Mouse (Mus musculus): ENCODE data around the gene Mymk. TPM values are rescaled to one million over a fixed set of nuclear protein-coding genes. Genes with fewer than 3 reads are reported as not detected.

The Mymk gene
- polyA plus RNA-seq, 1 experiment from 2014 or later: not detected

DNA sequence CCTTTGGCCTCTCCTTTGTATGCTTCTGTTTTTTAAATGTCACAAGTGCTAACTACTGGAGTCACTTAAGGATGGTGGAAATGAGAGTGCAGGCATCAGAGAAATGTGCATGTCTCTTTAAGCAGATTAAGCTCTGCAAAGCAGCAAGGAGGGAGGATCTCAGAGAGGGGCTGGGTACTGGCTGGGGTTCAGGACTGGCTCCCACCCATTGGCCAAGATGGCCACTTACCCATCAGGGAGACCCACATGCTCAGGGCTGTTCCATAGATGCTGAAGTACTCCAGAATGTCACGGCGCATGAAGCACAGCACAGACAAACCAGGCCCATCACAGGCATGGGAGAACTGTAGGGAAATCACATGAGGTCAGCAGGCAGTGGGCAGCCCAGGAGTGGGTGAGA, 4.9 kb downstream of the Mymk start:
- no peaks in the 10 kb centered on the region for H3K27me3 ChIP-seq (ENCODE audit: insufficient read depth, low read length)
- ATAC-seq (replicated peaks; ENCODE audit: low FRiP score, low read depth) (no peak), DNase-seq (ENCODE audit: low spot score) (no peak)
- no peaks in the 10 kb centered on the region for H3K36me3 ChIP-seq (ENCODE audit: insufficient read depth, low read length)
- no peak overlapping the region for H3K9ac ChIP-seq (ENCODE audit: low read depth, low read length)
- WGBS: 95% methylated on average over 2 of the region's 2 CpGs
- no peak overlapping the region for H3K4me3 ChIP-seq (replicated peaks; ENCODE audit: low read depth, low read length)
- H3K4me1 ChIP-seq (replicated peaks; ENCODE audit: insufficient read depth, low read length): no peaks in the 10 kb centered on the region
- no peak for TF ChIP-seq CTCF (IDR thresholded peaks at IDR 0.05; ENCODE audit: low read depth)
- H3K9me3 ChIP-seq (replicated peaks; ENCODE audit: low read length): no peaks in the 10 kb centered on the region
- no peak overlapping the region for H3K4me2 ChIP-seq (ENCODE audit: low read length)
- H3K27ac ChIP-seq: no peak overlapping the region

DNA sequence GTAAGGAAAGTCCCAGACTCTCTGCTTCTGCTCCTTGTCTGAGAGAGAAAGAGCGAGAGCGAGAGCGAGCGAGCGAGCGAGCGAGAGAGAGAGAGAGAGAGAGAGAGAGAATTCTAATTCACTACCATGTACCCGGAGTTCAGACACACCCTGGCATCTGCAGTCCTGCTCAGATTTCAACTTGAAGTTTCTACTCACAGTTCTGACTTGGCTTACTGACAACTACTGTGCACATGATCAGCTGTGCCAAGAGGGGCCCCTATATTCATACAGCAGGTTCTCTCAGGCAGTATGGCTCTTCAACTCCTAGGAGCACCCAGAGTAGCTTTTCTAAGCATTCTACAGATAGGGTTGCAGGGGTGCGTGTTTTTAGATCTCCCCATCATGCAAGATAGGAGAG, 12.8 kb downstream of the Mymk start:
- Histone ChIP-seq H3K4me2 (ENCODE audit: low read length) (no peak overlapping the region), H3K36me3 (ENCODE audit: insufficient read depth, low read length) (no peaks in the 10 kb centered on the region), H3K27me3 (ENCODE audit: insufficient read depth, low read length) (no peaks in the 10 kb centered on the region), H3K9me3 (replicated peaks; ENCODE audit: low read length) (no peaks in the 10 kb centered on the region), H3K9ac (ENCODE audit: low read depth, low read length) (no peak overlapping the region), H3K27ac (no peak overlapping the region), H3K4me3 (replicated peaks; ENCODE audit: low read depth, low read length) (no peak overlapping the region), H3K4me1 (replicated peaks; ENCODE audit: insufficient read depth, low read length) (no peaks in the 10 kb centered on the region)
- WGBS: 63% methylated on average over 9 of the region's 9 CpGs
- DNase-seq (ENCODE audit: low spot score): no peak
- no peak for ATAC-seq (replicated peaks; ENCODE audit: low FRiP score, low read depth)
- TF ChIP-seq CTCF (IDR thresholded peaks at IDR 0.05; ENCODE audit: low read depth): no peak

DNA sequence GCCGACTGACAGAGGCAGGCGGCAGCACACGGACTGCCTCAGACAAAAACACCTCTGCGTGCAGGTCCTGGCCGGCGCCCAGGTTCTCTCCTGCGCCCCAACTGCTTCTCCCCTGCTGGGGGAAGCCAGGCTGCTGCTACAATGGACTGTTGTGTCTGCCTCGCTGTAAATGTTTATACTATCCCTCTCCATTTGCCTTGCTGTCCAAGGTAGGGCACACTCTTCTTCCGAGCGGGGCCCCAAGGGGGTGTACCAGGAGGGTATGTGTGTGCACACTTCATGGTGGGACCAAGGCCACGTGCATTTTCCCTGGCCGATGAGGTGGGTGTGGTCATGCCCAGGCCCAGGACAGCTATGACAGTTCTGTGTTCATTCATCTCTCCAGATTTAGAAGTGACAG, 13.2 kb downstream of the Mymk start:
- TF ChIP-seq CTCF (IDR thresholded peaks at IDR 0.05; ENCODE audit: low read depth): no peak
- Histone ChIP-seq H3K4me3 (replicated peaks; ENCODE audit: low read depth, low read length) (no peak overlapping the region), H3K4me2 (ENCODE audit: low read length) (no peak overlapping the region), H3K27me3 (ENCODE audit: insufficient read depth, low read length) (no peaks in the 10 kb centered on the region), H3K9me3 (replicated peaks; ENCODE audit: low read length) (no peaks in the 10 kb centered on the region), H3K4me1 (replicated peaks; ENCODE audit: insufficient read depth, low read length) (no peaks in the 10 kb centered on the region), H3K36me3 (ENCODE audit: insufficient read depth, low read length) (no peaks in the 10 kb centered on the region), H3K27ac (no peak overlapping the region), H3K9ac (ENCODE audit: low read depth, low read length) (no peak overlapping the region)
- ATAC-seq (replicated peaks; ENCODE audit: low FRiP score, low read depth) (no peak), DNase-seq (ENCODE audit: low spot score) (no peak)
- WGBS: 11% methylated on average over 12 of the region's 12 CpGs

DNA sequence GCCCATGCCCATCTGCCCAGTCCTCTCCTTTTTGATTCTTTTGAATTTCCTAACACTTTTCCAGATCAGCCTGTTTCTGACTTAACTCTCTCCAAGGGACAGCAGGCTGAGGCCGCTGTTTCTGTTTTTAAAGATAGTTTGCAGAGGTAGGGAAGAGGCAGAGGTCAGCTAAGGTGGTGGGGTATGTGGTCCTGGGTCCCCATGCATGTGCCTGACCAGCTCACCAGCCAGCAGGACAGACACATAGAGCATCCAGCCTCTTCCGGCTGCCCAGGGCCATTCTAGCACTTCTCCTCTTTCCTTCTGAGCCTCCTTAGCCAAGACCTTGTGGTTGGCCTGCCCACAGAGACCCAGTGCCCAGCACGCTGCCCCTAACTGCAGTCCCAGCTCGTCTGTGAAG, 13.7 kb downstream of the Mymk start:
- H3K9ac ChIP-seq (ENCODE audit: low read depth, low read length): no peak overlapping the region
- no peaks in the 10 kb centered on the region for H3K27me3 ChIP-seq (ENCODE audit: insufficient read depth, low read length)
- no peaks in the 10 kb centered on the region for H3K9me3 ChIP-seq (replicated peaks; ENCODE audit: low read length)
- no peak overlapping the region for H3K27ac ChIP-seq
- H3K4me1 ChIP-seq (replicated peaks; ENCODE audit: insufficient read depth, low read length): no peaks in the 10 kb centered on the region
- ATAC-seq (replicated peaks; ENCODE audit: low FRiP score, low read depth) (no peak), DNase-seq (ENCODE audit: low spot score) (no peak)
- H3K4me2 ChIP-seq (ENCODE audit: low read length): no peak overlapping the region
- no peak overlapping the region for H3K4me3 ChIP-seq (replicated peaks; ENCODE audit: low read depth, low read length)
- 26% methylated on average over 4 of the region's 4 CpGs for whole genome bisulfite sequencing
- no peak for TF ChIP-seq CTCF (IDR thresholded peaks at IDR 0.05; ENCODE audit: low read depth)
- H3K36me3 ChIP-seq (ENCODE audit: insufficient read depth, low read length): no peaks in the 10 kb centered on the region

DNA sequence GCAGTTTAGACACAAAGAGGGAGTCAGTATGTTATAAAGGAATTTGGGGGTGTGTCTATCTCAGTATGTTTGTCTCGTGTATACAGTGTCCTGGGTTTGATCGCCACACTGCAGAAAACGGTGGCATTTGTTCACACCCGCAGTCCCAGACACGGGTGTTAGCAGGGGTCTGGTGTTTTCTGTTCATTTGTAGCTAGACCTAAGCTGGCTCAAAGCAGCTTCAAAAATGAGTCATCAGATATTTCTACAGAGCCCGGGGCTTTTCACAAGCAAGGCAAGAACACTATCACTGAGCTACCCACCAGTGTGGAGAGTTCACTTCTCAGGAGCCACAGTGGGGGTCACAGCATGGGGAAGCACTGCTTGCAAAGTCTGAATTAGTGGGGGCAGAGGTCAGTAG, 22.6 kb downstream of the Mymk start:
- Histone ChIP-seq H3K9ac (ENCODE audit: low read depth, low read length) (no peak overlapping the region), H3K9me3 (replicated peaks; ENCODE audit: low read length) (no peaks in the 10 kb centered on the region), H3K36me3 (ENCODE audit: insufficient read depth, low read length) (no peaks in the 10 kb centered on the region), H3K4me1 (replicated peaks; ENCODE audit: insufficient read depth, low read length) (no peaks in the 10 kb centered on the region), H3K4me2 (ENCODE audit: low read length) (no peak overlapping the region), H3K27me3 (ENCODE audit: insufficient read depth, low read length) (no peaks in the 10 kb centered on the region), H3K4me3 (replicated peaks; ENCODE audit: low read depth, low read length) (no peak overlapping the region), H3K27ac (no peak overlapping the region)
- no peak for DNase-seq (ENCODE audit: low spot score)
- no peak for ATAC-seq (replicated peaks; ENCODE audit: low FRiP score, low read depth)
- 50% methylated on average over 6 of the region's 6 CpGs for WGBS
- no peak for TF ChIP-seq CTCF (IDR thresholded peaks at IDR 0.05; ENCODE audit: low read depth)

DNA sequence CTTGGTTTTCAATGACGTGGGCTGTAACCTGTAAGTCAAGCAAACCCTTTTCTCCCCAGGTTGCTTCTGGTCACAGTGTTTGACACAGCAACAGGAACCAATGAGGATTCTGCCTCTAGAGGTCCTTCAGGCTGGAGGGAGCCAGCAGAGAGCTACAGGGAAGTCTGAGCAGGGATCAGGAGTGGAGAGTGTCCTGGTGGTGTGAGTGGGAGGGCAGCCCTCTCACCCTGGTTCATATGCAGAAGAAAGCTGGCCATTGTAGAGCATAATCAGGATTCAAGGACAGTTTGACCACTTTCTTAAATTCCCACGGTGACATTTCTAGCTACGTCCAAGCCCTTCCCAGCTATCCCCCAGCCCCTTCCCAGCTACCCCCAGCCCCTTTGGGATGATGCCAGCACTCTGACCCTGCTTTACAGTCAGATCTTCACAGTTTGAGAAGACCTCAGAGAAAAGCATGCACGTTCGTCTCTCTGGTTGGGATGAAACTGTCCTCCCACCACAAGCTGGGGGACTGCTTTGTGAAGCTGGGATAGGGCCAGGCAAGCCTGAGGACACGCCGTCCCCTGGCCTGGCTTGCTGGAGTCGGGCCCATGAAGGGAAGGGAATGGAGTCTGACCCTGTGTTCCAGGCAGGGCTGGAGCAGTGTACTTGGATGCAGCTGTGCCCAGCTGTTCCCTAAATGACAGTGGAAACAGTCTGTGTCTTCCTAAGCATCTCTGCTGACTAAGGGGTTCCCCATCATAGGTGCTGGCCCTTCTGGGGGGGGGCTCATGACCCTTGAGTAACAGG, 25.8 kb downstream of the Mymk start:
- DNase-seq (ENCODE audit: low spot score) (peak; percentile 78), ATAC-seq (replicated peaks; ENCODE audit: low FRiP score, low read depth) (peak; percentile 61; the same call in 1 of the 2 replicates)
- Histone ChIP-seq H3K4me2 (ENCODE audit: low read length) (no peak overlapping the region), H3K9ac (ENCODE audit: low read depth, low read length) (no peak overlapping the region), H3K9me3 (replicated peaks; ENCODE audit: low read length) (no peaks in the 10 kb centered on the region), H3K4me3 (replicated peaks; ENCODE audit: low read depth, low read length) (no peak overlapping the region), H3K4me1 (replicated peaks; ENCODE audit: insufficient read depth, low read length) (no peaks in the 10 kb centered on the region), H3K36me3 (ENCODE audit: insufficient read depth, low read length) (no peaks in the 10 kb centered on the region), H3K27ac (peak overlapping the region; percentile 63), H3K27me3 (ENCODE audit: insufficient read depth, low read length) (no peaks in the 10 kb centered on the region)
- TF ChIP-seq CTCF (IDR thresholded peaks at IDR 0.05; ENCODE audit: low read depth): no peak
- WGBS: 52% methylated on average over 8 of the region's 8 CpGs

DNA sequence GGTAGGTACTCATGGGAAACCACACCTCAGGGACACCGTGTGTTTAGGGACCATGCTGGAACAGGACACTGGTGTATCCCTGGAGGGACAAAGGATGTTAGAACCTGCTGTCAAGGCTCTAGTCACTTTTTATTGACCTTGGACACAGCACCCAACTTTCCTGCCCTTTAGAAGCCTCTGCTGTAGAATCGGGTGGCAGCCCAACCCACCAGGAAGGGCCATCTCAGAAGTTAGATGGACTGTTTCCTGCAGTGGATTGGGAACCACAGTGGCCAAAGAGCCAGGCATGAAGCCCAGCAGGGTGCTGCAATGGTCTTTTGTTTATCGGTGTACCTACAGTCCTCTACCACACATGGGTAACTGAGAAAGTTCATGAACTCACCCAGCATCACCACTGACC, 27.3 kb downstream of the Mymk start:
- 79% methylated on average over 3 of the region's 3 CpGs for WGBS
- DNase-seq (ENCODE audit: low spot score): no peak
- no peak overlapping the region for H3K27ac ChIP-seq

More for the DNA sequence above, 27.3 kb downstream of the Mymk start:
- no peak for TF ChIP-seq CTCF (IDR thresholded peaks at IDR 0.05; ENCODE audit: low read depth)
- no peak overlapping the region for H3K9ac ChIP-seq (ENCODE audit: low read depth, low read length)
- H3K4me3 ChIP-seq (replicated peaks; ENCODE audit: low read depth, low read length): no peak overlapping the region
- H3K27me3 ChIP-seq (ENCODE audit: insufficient read depth, low read length): no peaks in the 10 kb centered on the region
- ATAC-seq (replicated peaks; ENCODE audit: low FRiP score, low read depth): no peak
- H3K9me3 ChIP-seq (replicated peaks; ENCODE audit: low read length): no peaks in the 10 kb centered on the region
- no peaks in the 10 kb centered on the region for H3K4me1 ChIP-seq (replicated peaks; ENCODE audit: insufficient read depth, low read length)
- H3K4me2 ChIP-seq (ENCODE audit: low read length): no peak overlapping the region
- no peaks in the 10 kb centered on the region for H3K36me3 ChIP-seq (ENCODE audit: insufficient read depth, low read length)

All from kidney, postnatal 0 days (tissue).